Mouse (Mus musculus): Measurements from ENCODE around the gene Supt16.
A peak's percentile ranks its signal among the peaks of the same experiment; 100 is the strongest.

DNA sequence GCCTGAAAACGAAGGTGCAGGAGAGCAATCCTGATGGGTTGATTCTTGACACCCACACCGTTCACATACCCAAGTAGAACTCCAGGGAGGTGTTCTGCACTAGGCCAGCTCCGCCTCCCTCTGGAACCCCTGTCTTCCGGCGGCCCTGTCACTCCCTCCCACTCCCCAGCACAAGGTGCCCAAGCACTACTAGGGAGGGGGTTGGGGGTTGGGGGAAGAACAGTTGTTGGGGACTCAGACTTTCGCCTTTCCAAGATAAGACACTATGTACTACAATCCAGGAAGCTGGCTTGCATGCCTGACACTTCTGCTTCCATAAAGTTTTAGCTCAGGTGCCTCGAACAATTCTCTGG is 47.5 kb upstream of the Supt16 start:
- TF ChIP-seq CTCF (IDR thresholded peaks at IDR 0.05; ENCODE audit: low read depth, low read length), result no peak
- TF ChIP-seq POLR2A (IDR thresholded peaks at IDR 0.05; ENCODE audit: extremely low read depth, insufficient read depth, low read length), result 0 out of 2 replicates have a peak, but pooled peaks have one; percentile 0

Measured in liver, adult 2 months (tissue).